Mouse (Mus musculus): ENCODE data around the gene Greb1. TPM values are rescaled to one million over a fixed set of nuclear protein-coding genes. Genes with fewer than 3 reads are reported as not detected.

Greb1 gene
- total RNA-seq, 4 experiments from 2014 or later: 0.78 to 1.5 (median 1.0) TPM

DNA sequence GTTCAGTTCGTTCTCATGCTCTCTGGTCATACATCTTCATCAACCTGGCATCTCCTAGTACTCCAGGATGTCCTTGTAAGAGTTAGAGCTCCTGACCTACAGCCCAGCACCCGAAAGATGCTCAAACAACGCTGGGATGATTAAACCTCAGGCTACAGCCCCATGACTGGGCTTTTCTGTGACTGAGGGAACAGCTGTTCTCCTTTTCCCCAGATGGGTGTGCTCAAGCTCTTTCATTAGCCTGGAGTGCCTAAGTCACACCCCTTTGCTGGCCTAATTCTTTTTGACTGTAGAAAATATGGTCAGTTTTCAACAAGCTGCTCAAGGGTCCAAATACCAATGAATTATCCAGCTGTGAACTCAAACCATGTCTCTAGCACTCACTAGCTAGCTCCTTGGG lies 7.4 kb upstream of the Greb1 start:
- DNase-seq (ENCODE audit: low spot score in 2 of 2): peak in 1 of 2 experiments; percentile 38

DNA sequence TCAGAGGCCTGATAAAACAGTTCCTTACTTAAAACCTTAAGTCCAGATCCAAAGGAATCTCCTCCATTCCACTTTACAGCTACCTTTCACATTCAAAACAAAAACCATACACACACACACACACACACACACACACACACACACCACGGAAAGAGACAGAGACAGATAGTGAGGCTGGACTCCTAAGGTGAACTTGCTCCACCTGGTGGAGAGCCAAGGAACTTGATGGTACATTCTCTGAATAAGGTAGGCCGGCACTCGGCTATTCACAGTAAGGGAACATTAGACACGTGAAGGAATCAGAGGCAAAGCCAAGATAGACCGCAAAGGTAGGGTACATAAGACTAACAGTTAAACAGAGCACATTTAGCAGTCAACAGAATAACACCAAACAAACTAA lies 4.8 kb upstream of the Greb1 start:
- peak; percentile 60 to 78 for DNase-seq (ENCODE audit: low spot score in 2 of 2)

DNA sequence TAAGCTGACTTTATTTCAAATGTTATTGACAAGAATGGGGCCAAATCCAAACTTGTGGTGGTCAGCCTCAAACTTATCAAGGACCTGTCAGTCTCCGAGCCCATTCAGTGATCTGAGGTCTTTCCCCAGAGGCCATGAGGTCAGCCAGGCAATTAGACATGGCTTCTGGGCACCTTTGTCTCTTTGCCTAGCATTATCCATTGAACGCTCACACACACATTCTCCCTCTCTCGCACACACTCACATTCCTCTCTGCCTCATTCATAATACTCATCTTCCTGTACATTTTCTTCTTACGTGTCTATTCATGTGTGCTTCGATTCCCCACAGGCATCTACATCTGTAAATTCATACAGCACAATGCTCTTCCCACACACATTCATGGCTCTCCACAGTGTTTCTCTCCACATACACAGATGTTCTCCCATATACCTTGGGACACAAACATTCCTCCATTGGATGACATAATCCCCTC lies 3.3 kb upstream of the Greb1 start:
- no peak for DNase-seq (ENCODE audit: low spot score in 2 of 2)

DNA sequence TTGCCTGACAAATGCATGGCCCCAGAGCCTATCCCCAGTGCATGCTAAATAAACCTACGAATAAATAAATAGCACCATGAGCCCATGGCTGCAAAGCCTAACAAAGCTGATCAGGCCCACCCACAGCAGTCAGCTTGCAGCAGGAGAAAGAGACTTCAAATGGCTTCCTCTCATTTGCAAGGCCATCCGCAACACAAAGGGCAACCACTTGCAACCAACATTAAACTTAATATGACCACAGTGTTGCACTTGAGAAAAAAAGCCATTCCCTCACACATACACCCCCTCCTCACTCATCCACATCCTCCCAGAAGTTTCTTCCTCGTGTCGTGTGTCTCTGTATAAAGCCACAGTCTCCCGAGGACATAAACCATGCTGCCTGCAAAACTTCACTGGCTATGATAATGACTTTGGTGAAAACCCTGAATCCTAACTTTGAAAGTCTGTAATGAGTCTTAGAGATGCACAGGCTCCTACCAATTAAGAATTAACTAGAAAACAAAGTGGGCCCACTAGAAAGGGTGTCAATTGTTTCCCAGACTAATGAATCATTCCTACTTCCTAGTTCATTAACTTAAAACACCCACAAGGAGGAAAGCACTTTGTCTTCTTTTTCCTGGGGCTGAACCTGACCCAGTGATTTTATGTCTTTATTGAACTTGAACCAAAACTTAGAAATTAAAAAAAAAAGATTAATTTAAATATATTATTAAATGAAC lies 2.7 kb upstream of the Greb1 start:
- no peak for DNase-seq (ENCODE audit: low spot score in 2 of 2)

DNA sequence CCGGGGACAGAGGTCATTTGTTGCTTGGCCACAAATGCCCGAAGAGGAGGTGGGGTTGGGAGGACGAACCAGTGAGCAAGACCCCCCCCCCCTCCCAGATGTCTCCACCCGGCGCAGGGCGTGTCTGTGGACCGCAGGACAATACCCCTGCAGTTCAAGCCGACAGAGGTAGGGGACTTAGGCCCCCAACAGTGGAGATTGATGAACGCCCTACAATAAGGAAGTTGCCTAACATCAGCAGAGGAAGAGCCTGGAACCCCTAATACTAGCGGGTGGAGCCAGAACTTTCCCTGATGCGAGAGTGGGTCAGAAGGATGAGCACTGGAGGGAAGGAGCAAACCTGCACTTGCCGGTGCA lies 251 bp upstream of the Greb1 start:
- DNase-seq (ENCODE audit: low spot score in 2 of 2): no peak

DNA sequence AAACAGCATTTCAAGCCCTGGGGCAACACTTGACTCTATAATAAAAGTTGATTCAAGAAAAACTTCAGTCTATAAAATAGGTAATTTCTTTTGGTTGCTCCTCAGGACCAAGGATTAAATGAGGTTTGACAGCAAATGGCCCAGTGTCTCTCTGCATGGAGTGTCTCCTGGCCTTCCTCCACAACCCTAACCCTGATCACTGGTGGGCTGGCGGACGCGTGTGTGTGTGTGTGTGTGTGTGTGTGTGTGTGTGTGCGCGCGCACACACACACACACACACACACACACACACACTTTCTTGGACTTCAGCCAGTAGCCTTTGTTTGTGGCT lies 793 bp downstream of the Greb1 start:
- no peak for DNase-seq (ENCODE audit: low spot score in 2 of 2)

DNA sequence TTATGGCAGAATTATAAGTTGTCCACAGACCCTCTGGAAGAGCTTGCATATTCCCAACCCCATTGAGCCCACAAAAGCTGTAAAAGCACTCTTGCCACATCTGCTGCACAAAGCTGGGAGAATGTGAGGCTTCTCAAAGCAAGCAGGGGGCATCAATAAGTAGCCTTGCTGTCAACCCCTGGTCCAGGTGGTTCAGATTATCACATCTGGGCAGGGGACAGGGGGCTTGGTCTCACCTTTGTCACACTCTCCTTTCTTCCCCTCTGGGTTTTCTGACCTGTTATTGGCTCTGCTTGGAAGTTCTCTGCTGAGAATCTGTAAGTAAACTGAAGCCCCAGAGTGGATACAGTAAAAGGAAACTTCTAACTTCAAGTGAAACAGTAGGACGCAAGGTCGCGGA lies 1.8 kb downstream of the Greb1 start:
- DNase-seq (ENCODE audit: low spot score in 2 of 2): no peak

DNA sequence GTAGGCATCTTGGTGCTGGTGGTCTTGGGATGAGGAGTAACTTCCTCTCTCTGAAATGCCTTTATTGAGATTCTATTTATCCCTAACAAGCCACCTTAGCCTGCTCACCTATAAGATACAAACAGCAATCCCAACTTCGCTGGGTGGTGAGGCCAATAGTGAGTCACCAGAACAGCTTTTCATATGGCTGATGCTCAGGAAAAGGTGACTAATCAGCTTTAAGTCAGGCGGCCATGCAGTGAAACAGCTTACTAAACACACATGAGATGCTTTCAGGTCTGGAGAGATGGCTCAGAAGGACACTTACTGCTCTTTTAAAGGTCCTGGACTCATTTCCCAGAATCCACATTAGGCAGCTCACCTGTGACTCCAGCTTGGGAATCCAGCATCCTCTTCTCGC lies 4.9 kb downstream of the Greb1 start:
- no peak for DNase-seq (ENCODE audit: low spot score in 2 of 2)

DNA sequence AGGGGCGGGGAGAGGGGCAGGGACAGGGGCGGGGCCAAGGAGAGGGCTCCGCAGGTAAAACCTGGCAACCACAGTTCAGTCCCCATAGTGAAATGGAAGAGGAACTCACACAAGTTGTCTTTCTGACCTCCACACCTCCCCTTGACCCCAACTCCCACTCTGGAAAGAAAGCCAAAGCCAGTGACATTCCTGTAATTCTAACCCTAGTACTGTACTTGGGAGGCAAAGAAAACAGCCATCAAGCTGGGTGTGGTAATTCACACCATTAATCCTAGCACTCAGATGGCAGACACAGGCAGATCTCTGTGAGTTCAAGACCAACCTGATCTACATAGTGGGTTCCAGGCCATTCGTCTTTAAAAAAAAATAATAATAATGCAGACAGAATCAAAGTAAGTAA lies 7.3 kb downstream of the Greb1 start:
- no peak for DNase-seq (ENCODE audit: low spot score in 2 of 2)

DNA sequence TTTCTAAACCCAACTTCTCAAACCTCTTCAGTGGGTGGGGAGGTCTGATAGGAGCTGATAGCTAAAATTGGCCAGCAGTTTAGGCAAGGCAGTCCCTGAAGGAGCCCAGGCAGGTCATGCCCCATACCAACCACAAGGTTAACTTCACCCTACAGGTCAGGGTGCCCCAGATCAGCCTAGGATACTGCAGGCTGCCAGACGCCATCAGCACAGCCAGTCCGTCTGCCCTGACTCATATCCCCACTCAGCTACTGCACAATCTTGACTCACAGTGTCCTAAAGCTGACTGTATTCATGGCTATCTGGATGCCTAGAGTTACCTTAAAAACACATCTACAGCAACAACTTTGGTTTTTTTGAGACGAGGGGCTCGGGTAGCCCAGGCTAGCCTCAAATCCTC lies 10.2 kb downstream of the Greb1 start:
- DNase-seq (ENCODE audit: low spot score in 2 of 2): no peak

DNA sequence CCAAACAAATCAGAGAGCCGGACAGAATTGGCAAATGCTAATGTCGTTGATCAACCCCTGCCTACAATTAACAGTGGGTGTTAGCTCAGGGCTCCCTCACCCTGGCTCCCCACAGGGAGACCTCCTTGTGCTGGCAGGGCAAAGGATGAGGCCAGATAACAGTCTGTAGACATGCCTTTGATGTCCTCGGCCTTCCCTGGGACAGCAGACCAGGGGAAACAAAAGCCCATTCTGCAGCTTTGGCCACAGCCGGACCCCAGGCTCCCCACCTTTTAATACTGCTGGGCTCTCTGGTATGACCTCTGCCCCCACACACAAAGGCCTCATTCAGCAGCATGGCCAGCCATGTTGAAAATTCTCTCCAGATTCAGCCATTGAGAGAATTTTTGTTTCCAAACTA lies 10.9 kb downstream of the Greb1 start:
- DNase-seq (ENCODE audit: low spot score in 2 of 2): no peak

DNA sequence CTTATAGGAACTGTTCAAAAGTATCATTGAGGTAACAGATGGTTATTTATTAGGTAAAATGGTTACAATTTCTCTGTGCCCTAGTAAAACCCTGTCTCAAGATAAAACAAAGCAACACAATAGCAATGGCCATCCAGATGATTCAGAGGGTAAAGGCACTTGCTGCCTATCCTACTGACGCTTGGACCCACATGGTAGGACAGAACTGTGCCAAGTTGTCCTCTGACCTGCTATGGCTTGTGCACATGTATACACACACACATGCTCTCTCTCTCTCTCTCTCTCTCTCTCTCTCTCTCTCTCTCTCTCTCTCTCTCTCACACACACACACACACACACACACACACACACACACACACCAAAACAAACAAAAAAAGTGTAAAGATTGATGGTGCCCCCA lies 11.5 kb downstream of the Greb1 start:
- no peak for DNase-seq (ENCODE audit: low spot score in 2 of 2)

DNA sequence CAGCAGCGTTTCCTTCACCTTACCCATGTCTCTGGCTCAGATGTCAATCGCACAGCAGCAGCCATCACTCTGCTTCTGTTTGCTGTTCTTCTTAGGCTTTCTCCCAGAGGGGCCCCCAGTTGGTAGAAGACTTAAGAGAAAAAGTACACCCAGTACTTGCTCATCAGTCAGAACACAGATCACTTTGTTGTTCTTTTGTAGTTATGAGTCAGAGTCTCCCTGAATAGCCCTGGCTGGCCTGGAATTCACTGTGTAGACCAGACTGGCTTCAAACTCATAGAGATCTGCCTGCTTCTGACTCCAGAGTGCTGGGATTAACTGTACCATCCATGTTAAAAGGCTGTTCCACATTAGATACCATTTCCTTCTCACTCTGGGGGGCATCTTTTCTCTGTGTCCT lies 12.1 kb downstream of the Greb1 start:
- DNase-seq (ENCODE audit: low spot score in 2 of 2): no peak

DNA sequence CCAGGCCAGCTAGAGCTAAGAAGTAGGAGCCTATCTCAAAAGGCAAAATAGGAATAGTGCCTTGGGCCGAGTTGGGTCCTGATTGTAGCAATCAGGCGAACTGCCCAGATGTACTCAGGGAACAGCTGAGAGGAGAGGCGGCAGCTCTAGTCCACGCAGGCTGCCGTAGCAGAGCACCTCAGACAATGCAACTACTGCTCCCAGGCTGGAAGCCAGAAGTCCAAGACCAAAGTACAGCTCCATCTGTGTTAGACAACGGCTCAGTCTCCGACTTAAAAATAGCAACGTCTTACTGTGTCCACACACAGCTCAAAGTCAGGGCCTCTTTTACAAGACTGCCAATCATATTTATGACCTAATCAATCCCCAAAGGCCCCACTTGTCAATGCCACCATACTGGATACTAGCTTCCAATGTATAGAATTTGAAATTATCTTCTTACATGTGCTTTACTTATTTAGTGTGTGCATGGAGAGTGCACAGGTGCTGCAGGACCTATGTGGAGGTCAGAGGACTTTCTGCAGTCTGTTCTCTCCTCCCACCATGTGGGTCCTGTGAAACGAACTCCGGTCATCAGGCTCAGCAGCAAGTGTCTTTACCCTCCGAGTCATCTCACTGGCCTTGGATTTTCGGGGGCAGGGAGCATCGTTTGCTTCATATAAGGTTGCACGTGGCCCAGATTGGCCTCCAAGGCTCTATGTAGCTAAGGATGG lies 19.5 kb downstream of the Greb1 start:
- no peak for DNase-seq (ENCODE audit: low spot score in 2 of 2)

DNA sequence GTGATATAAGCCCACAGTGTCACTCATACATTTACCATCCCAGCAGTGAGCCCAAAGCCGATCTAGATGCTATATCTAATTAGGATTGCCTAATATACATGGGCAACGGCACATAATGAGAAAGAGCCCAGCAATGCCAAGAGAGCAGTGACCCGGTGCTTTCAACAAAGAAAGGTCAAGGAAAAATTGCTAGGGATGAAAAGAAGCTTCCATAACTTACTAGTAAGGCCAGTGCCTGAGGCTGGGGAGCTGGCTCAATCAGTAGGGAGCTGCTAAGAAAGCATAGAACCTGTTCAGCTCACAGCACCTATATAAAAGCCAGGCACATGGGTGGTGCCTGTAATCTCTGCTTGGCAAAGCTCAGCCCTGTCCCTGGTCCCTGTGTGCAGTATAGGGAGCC lies 20.4 kb downstream of the Greb1 start:
- DNase-seq (ENCODE audit: low spot score in 2 of 2): no peak

DNA sequence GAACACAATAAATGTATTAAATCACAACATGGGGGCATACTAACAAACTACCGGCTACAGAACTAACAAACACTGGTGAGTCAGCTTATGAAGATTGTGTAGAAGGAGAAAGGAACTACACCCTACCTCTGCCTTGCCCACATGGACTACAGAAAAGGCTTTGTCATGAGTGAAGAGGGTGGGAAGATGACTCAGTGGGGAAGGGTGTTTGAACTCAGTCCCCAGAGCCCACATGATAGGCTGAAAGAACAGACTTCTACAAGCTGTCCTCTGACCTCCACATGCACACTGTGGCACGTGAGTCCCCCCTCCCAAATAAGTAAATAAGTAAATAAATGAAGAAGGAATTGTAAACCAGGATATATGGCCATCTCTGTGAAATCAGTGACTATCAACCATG lies 21.5 kb downstream of the Greb1 start:
- no peak for DNase-seq (ENCODE audit: low spot score in 2 of 2)

DNA sequence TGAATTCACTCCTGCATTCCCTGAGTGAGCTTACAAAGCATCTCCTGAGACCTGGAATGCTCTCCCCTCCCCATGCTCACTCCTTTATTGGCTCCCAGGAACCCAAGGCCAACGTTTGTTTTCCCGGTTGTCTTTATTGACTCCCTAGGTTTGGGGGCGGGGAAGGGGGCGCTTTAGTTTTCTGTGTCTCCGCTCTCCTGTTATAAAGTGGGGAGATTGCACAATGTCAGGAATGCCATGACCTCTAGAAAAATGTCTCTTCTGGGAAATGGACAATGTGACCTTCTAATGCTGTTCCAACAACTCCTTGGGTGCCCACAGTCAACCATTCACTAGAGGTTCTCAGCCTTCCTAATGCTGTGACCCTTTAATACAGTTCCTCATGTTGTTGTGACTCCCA lies 22.2 kb downstream of the Greb1 start:
- no peak for DNase-seq (ENCODE audit: low spot score in 2 of 2)

DNA sequence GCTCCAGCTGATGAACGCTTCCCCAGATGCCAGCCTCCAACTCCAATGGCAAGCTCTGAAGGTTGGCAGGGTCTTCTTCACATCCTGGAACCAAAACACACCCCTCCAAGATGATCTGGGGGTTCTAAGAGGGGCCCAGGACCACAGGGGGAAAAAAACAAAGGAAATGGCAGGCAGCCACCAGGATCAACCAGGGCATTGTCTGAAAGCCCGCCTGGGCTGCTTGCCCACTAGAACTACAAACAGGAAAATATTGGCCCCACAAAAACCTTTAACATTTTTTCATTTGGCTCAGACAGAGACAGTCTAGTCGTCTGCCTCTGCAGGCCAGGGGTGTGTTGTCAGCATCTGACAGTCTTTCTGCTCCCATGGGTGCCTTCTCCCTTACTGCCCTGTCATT lies 25.3 kb downstream of the Greb1 start:
- no peak for DNase-seq (ENCODE audit: low spot score in 2 of 2)

DNA sequence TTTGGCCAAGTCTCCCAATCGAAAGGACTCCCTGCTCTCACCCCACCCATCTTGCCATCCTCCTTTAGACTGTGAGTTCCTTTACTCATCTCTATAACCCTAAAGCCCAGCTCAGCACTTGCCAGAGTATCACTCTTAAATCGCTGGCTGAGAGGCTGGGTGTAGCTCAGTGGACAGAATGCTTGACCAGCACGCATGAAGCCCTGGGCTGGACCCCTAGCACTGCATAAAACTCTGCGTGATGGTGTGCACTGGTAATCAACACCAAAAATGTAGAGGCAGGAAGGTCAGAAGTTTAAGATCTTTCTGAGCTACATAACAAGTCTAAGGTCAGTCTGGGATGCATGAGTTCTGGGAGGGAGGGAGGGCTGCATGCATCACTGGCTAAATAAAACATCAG lies 26.1 kb downstream of the Greb1 start:
- DNase-seq (ENCODE audit: low spot score in 2 of 2): no peak

DNA sequence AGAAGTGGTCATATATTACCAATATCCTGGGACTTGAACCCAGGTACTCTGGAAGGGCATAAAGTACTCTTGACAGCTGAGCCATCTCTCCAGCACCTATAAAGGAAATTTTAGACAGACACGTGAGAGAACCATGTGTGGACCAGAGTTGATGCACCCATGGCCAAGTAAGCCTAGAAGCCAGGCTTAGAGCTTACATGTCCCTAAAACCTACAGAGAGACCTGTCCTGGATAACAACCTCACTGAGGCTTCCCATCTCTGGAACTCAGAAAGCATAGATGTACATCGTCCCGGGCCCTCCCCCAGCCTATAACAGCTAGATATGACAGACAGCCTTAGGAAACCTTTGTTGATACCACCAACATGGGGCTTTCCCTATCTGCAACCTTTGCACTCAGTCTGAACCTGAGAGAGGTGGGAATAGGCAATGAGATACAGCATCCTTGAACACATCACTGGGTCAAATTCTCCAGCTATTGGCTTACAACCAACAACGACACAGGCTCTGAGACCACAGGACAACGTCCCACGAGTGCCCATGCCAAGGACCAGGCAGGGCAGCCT lies 31.0 kb downstream of the Greb1 start:
- DNase-seq (ENCODE audit: low spot score in 2 of 2): no peak

DNA sequence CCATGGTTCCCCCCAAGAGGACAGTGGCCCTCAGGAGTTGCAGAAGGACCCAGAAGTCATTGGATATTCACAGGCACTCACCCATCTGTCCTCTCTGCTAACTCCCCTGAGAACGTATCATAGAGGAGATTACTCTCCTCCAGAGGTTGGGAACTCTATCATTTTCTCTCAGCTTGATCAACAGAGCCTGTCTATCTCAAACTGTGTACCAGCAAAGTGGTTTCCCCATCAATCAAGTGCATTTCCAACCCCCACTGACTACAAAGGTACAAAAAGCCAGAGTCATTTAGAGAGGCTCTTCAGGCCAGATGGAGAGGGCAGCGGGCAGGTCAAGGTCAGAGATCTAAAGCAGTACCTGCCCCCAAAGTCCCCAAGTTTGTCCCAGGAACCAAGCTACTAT lies 32.0 kb downstream of the Greb1 start:
- no peak for DNase-seq (ENCODE audit: low spot score in 2 of 2)

DNA sequence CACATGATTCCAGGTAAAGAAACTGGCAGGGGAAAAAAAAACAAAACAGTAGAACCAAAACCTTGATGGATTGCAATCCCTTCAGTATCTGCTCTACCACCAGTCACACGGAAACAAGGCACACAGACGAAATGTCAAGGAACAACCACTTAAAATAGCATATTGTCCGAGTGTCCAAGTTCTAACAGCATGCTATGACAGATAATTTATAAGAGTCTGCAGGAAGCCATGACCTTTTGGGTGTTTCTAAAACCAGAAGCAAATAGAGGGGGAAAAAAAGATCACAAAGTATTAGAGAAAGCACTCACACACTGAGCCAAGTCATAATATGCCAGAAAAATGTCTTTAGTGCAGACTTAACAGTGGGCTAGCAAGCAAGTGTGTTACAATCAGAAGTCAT lies 32.4 kb downstream of the Greb1 start:
- DNase-seq (ENCODE audit: low spot score in 2 of 2): no peak

DNA sequence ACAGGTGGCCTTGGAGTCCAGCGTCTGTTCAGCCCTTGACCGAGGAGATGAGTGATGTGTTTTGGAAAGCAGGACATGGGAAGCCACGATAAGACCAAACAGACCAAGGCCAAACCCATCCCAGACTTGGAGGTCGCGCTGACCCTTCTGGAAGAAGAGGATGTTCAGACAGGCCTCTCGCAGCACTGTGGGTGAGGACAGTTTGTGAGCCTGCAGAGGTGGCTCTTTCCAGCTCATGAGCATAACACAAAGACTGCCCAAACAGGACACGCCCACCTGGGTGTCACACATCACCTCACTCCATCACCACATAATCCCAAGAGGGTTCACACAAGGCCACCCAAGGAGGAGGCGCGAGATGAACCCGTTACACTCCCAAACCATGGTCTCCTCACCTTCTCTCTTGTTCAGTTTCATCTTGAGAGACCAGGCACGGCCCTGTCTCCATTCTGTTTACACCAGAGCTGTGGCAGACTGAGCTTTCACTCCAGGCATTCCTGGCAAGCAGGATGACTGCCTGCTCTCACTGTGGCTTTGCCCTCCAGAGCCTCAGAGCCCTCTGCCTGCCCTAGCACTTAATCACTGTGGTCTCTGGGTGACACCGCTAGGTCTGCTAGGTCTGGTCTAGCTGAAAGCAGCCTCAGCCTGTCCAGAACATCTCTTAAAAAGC lies 35.8 kb downstream of the Greb1 start:
- DNase-seq (ENCODE audit: low spot score in 2 of 2): no peak

Measured in layer of hippocampus, adult 8-10 months (tissue).